27 mouse cellular contexts compared by ENCODE assay signal in the genomic region with DNA sequence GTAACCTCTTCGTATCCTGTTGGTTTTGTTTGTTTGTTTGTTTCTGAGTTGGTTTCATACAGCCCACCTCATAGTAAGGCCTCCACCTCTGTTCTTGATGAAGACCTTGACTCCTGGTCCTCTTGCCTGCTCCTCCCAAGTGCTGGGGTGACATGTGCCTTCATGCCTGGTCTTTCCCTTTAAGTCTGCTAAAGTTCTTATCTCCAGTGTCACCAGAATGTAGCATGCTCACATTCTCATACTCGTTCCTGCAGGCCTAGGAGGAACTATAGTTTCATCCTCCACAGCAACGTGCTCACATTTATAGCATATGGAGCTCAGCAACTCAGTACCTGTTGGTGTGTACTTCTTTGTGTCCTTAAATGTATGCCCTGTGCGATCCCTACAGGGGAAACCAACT.
"Had no signal": no experiment of that assay in that cellular context is flagged by ENCODE, and none has a peak within 500 bp of the region (broad histone marks: within the 10 kb centered on the region; RNA-seq: fewer than 3 reads in every experiment).

No protein-coding gene starts in this region.

- H3K9ac ChIP-seq: heart, embryonic 13.5 days; heart, embryonic 15.5 days; hindbrain, embryonic 12.5 days; hindbrain, embryonic 14.5 days; intestine, embryonic 15.5 days; kidney, embryonic 15.5 days; limb, embryonic 13.5 days; liver, embryonic 13.5 days had no signal

- H3K4me2 ChIP-seq: heart, embryonic 13.5 days; heart, embryonic 15.5 days; hindbrain, embryonic 12.5 days; hindbrain, embryonic 14.5 days; intestine, embryonic 15.5 days; kidney, embryonic 15.5 days; limb, embryonic 13.5 days; liver, embryonic 11.5 days; liver, embryonic 13.5 days had no signal

- DNase-seq: gastrocnemius, adult 2 months; gastrocnemius, postnatal 10 days; gastrocnemius, postnatal 25 days; heart, postnatal 14 days; heart, postnatal 4 days; kidney, adult 18-20 months; kidney, adult 8-10 months; kidney, postnatal 25 days; kidney, postnatal 4 days; liver; liver, embryonic 13.5 days had no signal

- H3K27me3 ChIP-seq: intestine, embryonic 15.5 days; kidney, embryonic 15.5 days; liver, embryonic 13.5 days had no signal

- H3K9me3 ChIP-seq: heart, embryonic 10.5 days; heart, embryonic 13.5 days; heart, embryonic 15.5 days; hindbrain, embryonic 10.5 days; hindbrain, embryonic 12.5 days; intestine, embryonic 15.5 days; kidney, embryonic 15.5 days; limb, embryonic 13.5 days; liver, embryonic 13.5 days had no signal

- H3K27ac ChIP-seq: gastrocnemius, adult 2 months; heart, embryonic 10.5 days; heart, embryonic 13.5 days; heart, embryonic 15.5 days; hindbrain, embryonic 10.5 days; hindbrain, embryonic 12.5 days; hindbrain, embryonic 14.5 days; intestine, embryonic 15.5 days; kidney, embryonic 15.5 days; kidney, postnatal 0 days; layer of hippocampus, adult 2 months; left cerebral cortex, adult 2 months; limb, embryonic 13.5 days; liver, embryonic 13.5 days had no signal

- ATAC-seq: hindbrain, embryonic 16.5 days; inflammation-experienced regulatory T-cells, adult 6 months; intestine, embryonic 15.5 days; intestine, postnatal 0 days had no signal

- H3K4me3 ChIP-seq: gastrocnemius, adult 2 months; heart, embryonic 10.5 days; heart, embryonic 13.5 days; heart, embryonic 15.5 days; hindbrain, embryonic 10.5 days; hindbrain, embryonic 12.5 days; intestine, embryonic 15.5 days; kidney, embryonic 15.5 days; layer of hippocampus, adult 2 months; left cerebral cortex, adult 2 months; limb, embryonic 13.5 days; liver, embryonic 13.5 days had no signal

- H3K36me3 ChIP-seq: intestine, embryonic 15.5 days had no signal
